Comparison of ENCODE assay signal across 8 mouse cellular contexts in genomic region chr4:3067666-3068065, GRCm38 (mm10).
A peak's percentile ranks its signal among the peaks of the same experiment; 100 is the strongest.
DNase-seq lines count a peak whose midpoint lies in the region; ATAC-seq and TF ChIP-seq lines count a peak whose summit lies in the region.

No protein-coding gene starts in this region.

- peak; percentile 20 to 27 for DNase-seq in cerebellum, postnatal 4 days (ENCODE audit: low spot score in 2 of 2)
- DNase-seq in cerebellum, adult 9-10 months, result no peak
- no peak for DNase-seq in G1E (ENCODE audit: low spot score)
- DNase-seq in gastrocnemius, postnatal 25 days, result peak; percentile 28
- peak; percentile 21 for DNase-seq in thymus, postnatal 14 days
- no peak for DNase-seq in adrenal gland, adult 8-10 months

- H3K27me3 ChIP-seq in G1E (ENCODE audit: insufficient read depth, low read length), result no peaks in the 10 kb centered on the region
- no peaks in the 10 kb centered on the region for H3K27me3 ChIP-seq in intestine, postnatal 0 days (replicated peaks; ENCODE audit: control insufficient read depth, insufficient read depth, low read length)
- H3K27me3 ChIP-seq in midbrain, embryonic 12.5 days, result no peaks in the 10 kb centered on the region

- no peak overlapping the region for H3K27ac ChIP-seq in intestine, postnatal 0 days (ENCODE audit: low read depth, low read length)
- no peak overlapping the region for H3K27ac ChIP-seq in midbrain, embryonic 12.5 days (replicated peaks)

- ATAC-seq in G1E (ENCODE audit: extremely low read depth, insufficient number of reproducible peaks, low FRiP score, poor library complexity, severe bottlenecking), result peak; percentile 22; the same call in 1 of the 2 replicates
- ATAC-seq in intestine, postnatal 0 days, result peak; percentile 47
- ATAC-seq in midbrain, embryonic 12.5 days (ENCODE audit: low FRiP score, low read depth), result peak; percentile 50

- no peak for TF ChIP-seq CTCF in G1E (IDR thresholded peaks at IDR 0.05; ENCODE audit: low read depth, low read length)
- TF ChIP-seq CTCF in intestine, postnatal 0 days (IDR thresholded peaks at IDR 0.05; ENCODE audit: low read depth), result no peak

- no peak overlapping the region for H3K4me2 ChIP-seq in intestine, postnatal 0 days (replicated peaks; ENCODE audit: low read depth)
- no peak overlapping the region for H3K4me2 ChIP-seq in midbrain, embryonic 12.5 days (replicated peaks)

- WGBS in intestine, postnatal 0 days, result 37% methylated on average over 2 of the region's 2 CpGs
- WGBS in midbrain, embryonic 12.5 days, result 32% methylated on average over 2 of the region's 2 CpGs

- peaks cover 79% of the 10 kb centered on the region for H3K9me3 ChIP-seq in G1E (replicated peaks)
- peaks cover 40% of the 10 kb centered on the region for H3K9me3 ChIP-seq in intestine, postnatal 0 days (ENCODE audit: control insufficient read depth)
- peaks cover 99% of the 10 kb centered on the region for H3K9me3 ChIP-seq in midbrain, embryonic 12.5 days

- H3K4me1 ChIP-seq in G1E (ENCODE audit: insufficient read depth, low read depth, low read length), result no peaks in the 10 kb centered on the region; the same call in 1 of the 2 replicates
- H3K4me1 ChIP-seq in intestine, postnatal 0 days (replicated peaks; ENCODE audit: control insufficient read depth, insufficient read depth, low read length), result no peaks in the 10 kb centered on the region
- no peaks in the 10 kb centered on the region for H3K4me1 ChIP-seq in midbrain, embryonic 12.5 days

- H3K36me3 ChIP-seq in G1E (replicated peaks), result no peaks in the 10 kb centered on the region
- H3K36me3 ChIP-seq in intestine, postnatal 0 days (ENCODE audit: control insufficient read depth, insufficient read depth), result no peaks in the 10 kb centered on the region
- no peaks in the 10 kb centered on the region for H3K36me3 ChIP-seq in midbrain, embryonic 12.5 days

- peak overlapping the region; percentile 0; the same call in 1 of the 2 replicates for H3K4me3 ChIP-seq in G1E (ENCODE audit: low read depth, low read length)
- H3K4me3 ChIP-seq in intestine, postnatal 0 days (ENCODE audit: low read depth, low read length), result no peak overlapping the region
- no peak overlapping the region for H3K4me3 ChIP-seq in midbrain, embryonic 12.5 days

- no peak overlapping the region for H3K9ac ChIP-seq in intestine, postnatal 0 days (ENCODE audit: low read depth, low read length)
- no peak overlapping the region for H3K9ac ChIP-seq in midbrain, embryonic 12.5 days (replicated peaks)

Comparison
In these comparisons a context has a peak if more than half of its experiments do, and no peak if none do; other contexts are left out.
1. DNase-seq: peak in cerebellum, postnatal 4 days (2 of 2), gastrocnemius, postnatal 25 days (single experiment) and thymus, postnatal 14 days (single experiment); none in cerebellum, adult 9-10 months (single experiment), G1E (single experiment) and adrenal gland, adult 8-10 months (single experiment).
2. Peak in every context shown above with its lines, with median percentiles within 50 percentile points of each other: ATAC-seq.